Mouse (Mus musculus) forebrain, embryonic 13.5 days (tissue): ENCODE data around the gene Srpr. TPM values are rescaled to one million over a fixed set of nuclear protein-coding genes. Genes with fewer than 3 reads are reported as not detected.
A peak's percentile ranks its signal among the peaks of the same experiment; 100 is the strongest.

Source experiments
- ATAC-seq: fragments of 200-750 bp; cut with Nextera tagmentation; 2 replicates; pipeline ENCODE4 v1.8.0; 2017
- H3K27ac ChIP-seq: fragments of 300-500 bp; sonication (generic); 2 replicates; pipeline ENCODE4 v1.5.1; 2015; ENCODE audit warnings: inconsistent platforms, mild to moderate bottlenecking, moderate library complexity
- H3K27me3 ChIP-seq: fragments of 300-500 bp; sonication (generic); 2 replicates; pipeline ENCODE4 v1.6.1; 2015; ENCODE audit warnings: mild to moderate bottlenecking, inconsistent platforms
- H3K36me3 ChIP-seq: fragments of 300-500 bp; sonication (generic); 2 replicates; pipeline ENCODE4 v1.6.1; 2015; ENCODE audit warnings: mild to moderate bottlenecking, inconsistent platforms; ENCODE audit not compliant: poor library complexity, severe bottlenecking
- H3K4me1 ChIP-seq: fragments of 300-500 bp; sonication (generic); 2 replicates; pipeline ENCODE4 v1.6.1; 2015; ENCODE audit warnings: inconsistent platforms
- H3K4me2 ChIP-seq: fragments of 300-500 bp; sonication (generic); 2 replicates; pipeline ENCODE4 v1.6.1; 2015; ENCODE audit warnings: inconsistent platforms, mild to moderate bottlenecking, moderate library complexity
- H3K4me3 ChIP-seq: fragments of 300-500 bp; sonication (generic); 2 replicates; pipeline ENCODE4 v1.5.1; 2015; ENCODE audit warnings: mild to moderate bottlenecking, inconsistent platforms
- H3K9ac ChIP-seq: fragments of 300-500 bp; sonication (generic); 2 replicates; pipeline ENCODE4 v1.6.1; 2015; ENCODE audit warnings: mild to moderate bottlenecking, inconsistent platforms
- H3K9me3 ChIP-seq: fragments of 300-500 bp; sonication (generic); replicated peaks from 2 replicates; pipeline ENCODE4 v1.6.1; 2016; ENCODE audit warnings: inconsistent platforms
- WGBS: fragments of 180-500 bp; shearing (Covaris S2); methylation state at CpG from one replicate; pipeline ENCODE4 v1.1.7; 2015; 5-methylcytosine and 5-hydroxymethylcytosine counted together
- polyA plus RNA-seq: library from polyadenylated mRNA; unstranded; fragments of >200 nt; fragmentation: Nextera tagmentation; extraction: Ambion mirVana; gene quantifications from 2 replicates; pipeline ENCODE4 v1.2.1, GENCODE M21; 2015

The Srpr gene
- 57.6 and 66.5 TPM in 2 replicates for polyA plus RNA-seq

DNA sequence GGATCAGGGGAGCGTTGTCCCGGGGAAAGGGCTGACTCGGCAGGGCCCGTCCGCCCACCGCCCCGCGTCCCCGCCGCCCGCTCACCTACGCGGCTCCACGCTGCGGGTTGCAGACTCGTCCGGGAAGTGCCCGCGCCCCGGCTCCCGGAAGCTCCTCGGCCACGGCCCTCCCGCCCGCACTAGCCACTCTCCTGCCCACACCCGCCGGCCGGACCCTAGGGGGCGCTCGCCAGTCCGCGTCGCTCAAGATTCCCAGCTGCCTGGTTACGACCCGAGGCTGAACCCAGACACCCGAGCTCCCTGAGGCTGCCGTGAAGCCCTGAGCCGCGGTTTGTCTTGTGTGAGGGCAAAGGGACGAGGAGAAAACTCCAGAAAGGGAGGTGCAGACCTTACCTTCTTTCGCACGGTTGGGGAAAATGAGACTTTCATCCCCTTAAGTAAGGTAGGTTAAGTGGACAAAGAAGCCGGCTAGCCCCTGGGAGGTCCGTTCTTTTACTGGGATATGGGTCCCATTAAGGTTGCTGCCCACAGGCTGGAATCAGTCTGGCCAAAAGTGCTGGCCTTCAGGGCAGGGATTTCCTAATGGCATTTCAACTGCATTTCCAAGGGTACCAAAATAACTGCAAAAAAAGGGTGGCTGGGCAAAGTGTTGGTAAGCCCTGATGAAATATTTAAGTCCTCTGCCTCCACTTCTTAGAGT is at the start of gene Srpr, which contains the start of gene Tirap:
Gene Srpr, plus strand, starts transcription at position 404 of the 700 bp plus-strand sequence.
Gene Tirap, minus strand, starts transcription at position 520 of the 700 bp plus-strand sequence.
- ATAC-seq: peak; percentile 94
- H3K9ac ChIP-seq: peak within 1 kb of the TSS; percentile 79
- no peak within 1 kb of the TSS for H3K27ac ChIP-seq
- H3K4me3 ChIP-seq: peak within 1 kb of the TSS; percentile 61
- H3K4me1 ChIP-seq: peaks cover 9% of the 10 kb centered on the region
- H3K27me3 ChIP-seq: no peaks in the 10 kb centered on the region
- H3K4me2 ChIP-seq: peak within 1 kb of the TSS; percentile 75
- 1% methylated on average over 36 of the region's 44 CpGs for WGBS
- peaks cover 14% of the 10 kb centered on the region for H3K36me3 ChIP-seq
- no peaks in the 10 kb centered on the region for H3K9me3 ChIP-seq

DNA sequence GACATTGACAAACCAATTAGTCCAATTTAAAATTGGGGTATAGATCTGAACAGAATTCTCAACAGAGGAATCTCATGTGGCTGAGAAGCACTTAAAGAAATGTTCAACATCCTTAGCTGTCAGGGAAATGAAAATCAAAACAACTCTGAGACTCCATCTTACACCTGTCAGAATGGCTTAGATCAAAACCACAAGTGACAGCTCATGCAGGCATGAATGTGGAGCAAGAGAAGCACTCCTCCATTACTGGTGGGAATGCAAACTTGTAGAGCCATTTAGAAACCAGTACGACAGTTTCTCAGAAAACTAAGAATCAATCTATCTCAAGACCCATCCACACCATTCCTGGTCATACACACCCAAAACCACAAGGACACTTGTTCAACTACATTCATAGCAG is 47.1 kb upstream of the Srpr start:
- ATAC-seq: no peak
- no peak overlapping the region for H3K4me2 ChIP-seq
- H3K27ac ChIP-seq: no peak overlapping the region
- H3K27me3 ChIP-seq: no peaks in the 10 kb centered on the region
- H3K9me3 ChIP-seq: no peaks in the 10 kb centered on the region
- WGBS: 95% methylated on average over 1 of the region's 1 CpGs
- H3K9ac ChIP-seq: no peak overlapping the region
- peaks cover 11% of the 10 kb centered on the region; the same call in 1 of the 2 replicates for H3K36me3 ChIP-seq
- no peak overlapping the region for H3K4me3 ChIP-seq
- H3K4me1 ChIP-seq: no peaks in the 10 kb centered on the region

DNA sequence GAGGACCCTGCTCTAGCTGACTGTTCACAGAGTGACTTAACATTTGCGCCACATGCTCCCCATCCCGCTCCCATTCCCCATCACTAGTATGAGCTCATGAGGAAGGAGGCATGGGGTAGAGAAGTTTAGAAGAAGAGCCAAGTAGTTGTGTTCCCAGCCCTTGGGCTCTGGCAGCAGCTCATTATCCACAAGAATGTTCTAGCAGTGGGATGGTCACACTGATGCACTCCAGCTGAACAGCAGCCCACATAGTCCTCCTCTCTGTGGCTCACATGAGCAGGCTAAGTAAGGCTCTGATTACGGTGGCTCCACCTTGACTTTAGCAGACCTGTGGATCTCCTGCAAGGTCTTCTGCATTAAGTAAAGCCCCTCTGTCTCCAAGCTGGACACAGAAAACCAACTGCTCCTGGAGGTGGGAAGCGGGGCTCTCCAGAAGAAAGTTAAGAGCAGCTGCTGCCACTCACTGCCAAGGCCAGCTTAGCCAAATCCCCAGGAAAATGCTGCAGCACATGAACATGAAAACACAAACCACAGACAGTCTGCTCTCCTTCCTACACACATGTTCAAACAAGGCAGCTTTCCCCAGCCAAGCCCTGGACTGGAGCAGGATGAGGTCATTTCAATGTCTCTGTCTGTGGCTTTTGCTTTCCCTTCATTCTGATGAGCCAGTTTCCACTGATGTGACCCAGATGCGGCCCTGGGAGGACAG is 43.8 kb upstream of the Srpr start:
- H3K4me3 ChIP-seq: no peak overlapping the region
- no peak overlapping the region for H3K4me2 ChIP-seq
- no peak for ATAC-seq
- H3K4me1 ChIP-seq: no peaks in the 10 kb centered on the region
- peaks cover 11% of the 10 kb centered on the region; the same call in 1 of the 2 replicates for H3K36me3 ChIP-seq
- H3K27me3 ChIP-seq: no peaks in the 10 kb centered on the region
- H3K9ac ChIP-seq: no peak overlapping the region
- WGBS: 94% methylated on average over 5 of the region's 5 CpGs
- no peaks in the 10 kb centered on the region for H3K9me3 ChIP-seq
- H3K27ac ChIP-seq: no peak overlapping the region

DNA sequence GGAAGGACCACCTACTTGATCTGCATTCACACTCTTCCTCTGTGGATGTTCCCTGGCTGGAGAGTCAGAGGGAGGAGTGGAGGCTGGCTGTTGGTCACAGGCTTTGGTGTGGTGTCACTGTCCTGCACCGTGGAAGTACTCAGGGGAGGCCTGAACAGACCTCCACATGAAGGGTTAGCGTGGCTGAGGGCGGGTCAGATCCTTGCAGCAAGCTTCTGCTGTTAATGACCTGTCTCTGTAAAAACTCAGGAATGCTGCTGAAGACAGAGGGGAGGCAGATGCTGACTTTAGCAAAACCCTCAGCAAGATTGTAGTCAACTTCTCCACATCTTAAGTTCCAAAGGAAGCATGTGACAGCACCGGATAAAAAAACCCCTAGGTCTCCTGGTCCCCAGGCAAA is 43.1 kb upstream of the Srpr start:
- H3K4me2 ChIP-seq: no peak overlapping the region
- no peak overlapping the region for H3K9ac ChIP-seq
- no peak overlapping the region for H3K27ac ChIP-seq
- H3K4me3 ChIP-seq: no peak overlapping the region
- H3K36me3 ChIP-seq: peaks cover 11% of the 10 kb centered on the region; the same call in 1 of the 2 replicates
- H3K27me3 ChIP-seq: no peaks in the 10 kb centered on the region
- H3K9me3 ChIP-seq: no peaks in the 10 kb centered on the region
- 92% methylated on average over 4 of the region's 4 CpGs for WGBS
- H3K4me1 ChIP-seq: no peaks in the 10 kb centered on the region
- ATAC-seq: no peak

DNA sequence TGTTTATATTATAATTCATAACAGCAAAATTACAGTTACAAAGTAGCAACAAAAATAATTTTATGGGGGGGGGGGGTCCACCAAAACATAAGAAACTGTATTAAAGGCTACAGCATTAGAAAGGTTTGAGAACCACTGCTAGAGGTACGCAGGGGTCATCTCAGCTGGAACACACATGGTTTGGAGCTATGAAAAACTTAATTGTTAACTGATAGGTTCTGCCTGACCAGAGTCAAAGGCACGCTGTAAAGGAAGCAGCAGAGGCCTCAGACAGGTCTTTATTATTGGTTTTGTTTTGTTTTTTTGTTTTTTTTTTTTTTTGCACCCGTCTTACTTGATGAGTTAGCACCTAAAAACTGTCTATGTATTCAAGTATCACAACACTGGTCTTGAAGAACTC is 41.5 kb upstream of the Srpr start:
- Histone ChIP-seq H3K4me1 (no peaks in the 10 kb centered on the region), H3K9ac (no peak overlapping the region), H3K36me3 (peaks cover 11% of the 10 kb centered on the region; the same call in 1 of the 2 replicates), H3K9me3 (no peaks in the 10 kb centered on the region), H3K4me2 (no peak overlapping the region), H3K27ac (no peak overlapping the region), H3K27me3 (no peaks in the 10 kb centered on the region), H3K4me3 (no peak overlapping the region)
- ATAC-seq: no peak
- 87% methylated on average over 3 of the region's 3 CpGs for WGBS

DNA sequence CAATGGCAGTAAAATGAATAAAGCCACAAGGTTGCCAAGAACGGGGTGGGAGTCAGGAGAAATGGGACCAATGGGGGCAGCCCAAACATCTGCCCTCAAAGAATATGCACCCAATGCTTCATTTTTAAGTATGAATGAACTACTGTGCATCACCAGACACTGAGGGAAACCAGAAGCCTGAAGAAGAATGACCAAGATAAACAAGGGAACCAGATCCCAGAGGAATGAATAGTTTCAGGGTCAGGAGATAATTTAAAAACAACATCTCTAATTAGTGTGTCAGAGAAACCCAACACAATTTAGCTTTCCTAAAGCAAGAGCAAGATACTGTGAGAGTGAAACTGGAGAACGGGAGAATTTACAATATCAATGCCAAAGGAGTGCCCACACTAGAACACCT is 39.3 kb upstream of the Srpr start:
- Histone ChIP-seq H3K9ac (no peak overlapping the region), H3K36me3 (peaks cover 14% of the 10 kb centered on the region; the same call in 1 of the 2 replicates), H3K4me3 (no peak overlapping the region), H3K4me1 (no peaks in the 10 kb centered on the region), H3K9me3 (no peaks in the 10 kb centered on the region), H3K27me3 (no peaks in the 10 kb centered on the region), H3K4me2 (no peak overlapping the region), H3K27ac (no peak overlapping the region)
- 73% methylated on average over 2 of the region's 2 CpGs for WGBS
- no peak for ATAC-seq

DNA sequence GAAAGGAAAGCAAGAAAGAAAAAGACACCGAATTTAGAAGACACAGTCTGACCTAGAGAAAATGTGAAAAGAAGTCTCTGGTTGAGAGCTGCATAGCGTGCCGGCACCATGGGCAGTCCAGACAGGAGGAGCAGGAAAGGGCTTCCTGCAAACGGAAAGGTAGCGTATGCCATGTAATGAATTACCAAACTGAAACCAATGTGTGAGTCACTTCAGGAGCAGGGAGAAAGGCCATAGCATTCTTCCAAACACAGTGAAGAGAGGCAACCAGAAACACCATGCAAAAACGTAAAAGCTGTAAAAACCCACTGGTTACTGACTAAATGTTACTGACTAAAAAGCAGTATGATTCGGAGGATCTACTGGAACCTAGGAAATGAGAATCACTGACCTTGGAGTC is 38.3 kb upstream of the Srpr start:
- H3K9me3 ChIP-seq: no peaks in the 10 kb centered on the region
- H3K4me3 ChIP-seq: no peak overlapping the region
- H3K4me1 ChIP-seq: peaks cover 5% of the 10 kb centered on the region
- no peak overlapping the region for H3K4me2 ChIP-seq
- no peak for ATAC-seq
- H3K9ac ChIP-seq: no peak overlapping the region
- WGBS: 89% methylated on average over 7 of the region's 7 CpGs
- H3K27ac ChIP-seq: no peak overlapping the region
- no peaks in the 10 kb centered on the region for H3K27me3 ChIP-seq
- H3K36me3 ChIP-seq: peaks cover 5% of the 10 kb centered on the region; the same call in 1 of the 2 replicates

DNA sequence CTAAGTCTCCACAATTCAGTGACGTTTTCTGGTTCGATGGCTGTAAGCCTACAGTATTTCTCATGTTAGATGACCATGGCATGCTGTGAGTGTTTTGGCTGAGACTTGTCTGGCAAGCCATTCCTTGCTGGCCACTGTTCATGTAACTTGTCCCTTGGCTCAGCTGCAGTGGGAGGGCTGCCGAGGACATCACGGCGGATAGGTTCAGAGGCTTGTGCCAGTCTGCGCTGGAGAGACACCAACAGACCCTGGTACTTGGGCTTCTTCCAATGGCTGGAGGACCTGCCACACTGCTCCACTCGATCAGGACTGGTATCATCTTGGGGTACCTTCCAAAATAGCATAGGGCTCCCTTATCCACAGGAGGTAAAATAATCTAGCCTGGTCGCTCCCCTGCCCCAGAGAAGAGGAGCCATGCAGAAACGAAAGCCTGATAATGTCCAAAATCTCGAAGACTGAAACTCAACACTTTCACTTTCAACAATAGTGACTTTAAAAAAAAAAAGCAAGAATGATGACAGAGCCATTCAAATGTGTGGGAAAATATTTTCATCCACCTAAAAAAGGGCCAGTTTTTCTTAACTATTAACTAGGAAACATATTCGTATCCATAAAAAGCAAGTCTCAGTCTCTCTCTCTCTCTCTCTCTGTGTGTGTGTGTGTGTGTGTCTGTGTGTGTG is 36.8 kb upstream of the Srpr start:
- Histone ChIP-seq H3K27ac (no peak overlapping the region), H3K36me3 (0 out of 2 replicates have a peak, but pooled peaks cover 3% of the 10 kb centered on the region), H3K4me2 (no peak overlapping the region), H3K4me1 (peaks cover 19% of the 10 kb centered on the region), H3K9ac (no peak overlapping the region), H3K27me3 (no peaks in the 10 kb centered on the region), H3K4me3 (no peak overlapping the region), H3K9me3 (no peaks in the 10 kb centered on the region)
- ATAC-seq: no peak
- WGBS: 93% methylated on average over 11 of the region's 11 CpGs

DNA sequence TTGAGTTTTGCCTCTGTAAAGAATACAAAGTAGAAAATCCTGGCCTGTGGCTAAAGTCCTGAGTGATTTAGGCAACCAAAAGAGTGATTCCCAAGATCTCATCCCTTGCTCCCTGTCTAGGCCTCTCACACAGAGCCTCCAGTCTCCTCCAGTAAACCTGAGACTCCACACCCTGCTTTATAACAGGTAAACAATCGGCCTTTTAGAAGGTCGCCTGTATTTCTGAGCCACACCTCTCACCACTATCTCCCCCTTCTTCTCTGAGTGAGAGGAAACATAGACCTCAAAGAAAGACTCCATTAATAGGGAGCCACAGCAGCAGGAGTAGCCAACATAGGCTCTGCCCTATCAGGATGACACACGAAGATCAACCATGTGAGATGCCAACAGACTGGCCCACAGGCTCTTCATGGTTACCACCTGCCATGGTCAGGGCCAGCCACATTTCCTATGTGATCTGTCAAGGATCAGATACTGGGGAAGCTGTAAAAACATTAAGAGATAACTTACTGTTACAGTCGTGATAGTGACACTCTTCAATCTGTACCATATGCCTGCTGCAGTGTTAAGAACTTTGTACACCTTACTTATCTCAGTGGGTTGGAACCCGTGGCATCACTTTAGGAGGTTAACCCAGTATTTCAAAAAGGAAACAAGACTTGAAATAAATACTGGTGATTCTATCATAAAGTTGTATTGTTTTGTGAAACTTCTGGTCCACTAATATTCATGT is 35.7 kb upstream of the Srpr start:
- no peak overlapping the region for H3K9ac ChIP-seq
- 89% methylated on average over 5 of the region's 5 CpGs for WGBS
- peaks cover 20% of the 10 kb centered on the region for H3K4me1 ChIP-seq
- no peak overlapping the region for H3K4me2 ChIP-seq
- H3K4me3 ChIP-seq: no peak overlapping the region
- H3K27ac ChIP-seq: no peak overlapping the region
- no peak for ATAC-seq
- peaks cover 8% of the 10 kb centered on the region; the same call in 1 of the 2 replicates for H3K36me3 ChIP-seq
- no peaks in the 10 kb centered on the region for H3K9me3 ChIP-seq
- no peaks in the 10 kb centered on the region for H3K27me3 ChIP-seq

DNA sequence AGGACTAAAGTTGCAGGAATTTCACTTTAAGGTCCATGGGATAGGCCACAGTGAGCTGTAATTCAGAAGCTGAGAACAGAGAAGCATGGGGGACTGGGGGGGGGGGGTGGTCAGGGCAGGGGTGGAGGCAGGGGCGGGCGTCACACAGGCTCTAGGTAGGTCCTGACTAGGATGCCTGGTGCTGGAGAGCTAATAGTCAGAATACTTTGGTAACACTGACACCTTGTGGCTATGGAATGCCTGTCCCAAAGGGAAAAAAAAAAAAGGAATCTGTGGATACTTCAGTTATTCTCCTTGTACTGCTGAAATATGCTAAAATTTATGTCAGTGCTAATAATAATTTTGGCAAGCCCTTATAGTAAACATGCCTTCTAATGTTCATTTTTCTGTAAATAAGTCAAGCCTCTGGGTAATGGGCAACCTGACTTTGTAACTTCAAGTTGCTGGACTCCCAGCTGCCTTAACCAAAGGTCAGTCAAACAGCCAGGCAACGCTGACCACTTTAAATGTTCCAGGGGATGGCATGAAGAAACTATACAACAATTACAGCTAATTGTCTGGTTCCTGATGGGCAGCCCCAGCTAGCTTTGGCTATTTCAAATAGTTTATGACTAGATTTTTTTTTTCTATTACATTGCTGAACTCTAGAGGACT is 33.7 kb upstream of the Srpr start:
- Histone ChIP-seq H3K9me3 (no peaks in the 10 kb centered on the region), H3K4me2 (no peak overlapping the region), H3K27me3 (no peaks in the 10 kb centered on the region), H3K9ac (no peak overlapping the region), H3K4me1 (peaks cover 20% of the 10 kb centered on the region), H3K4me3 (no peak overlapping the region), H3K27ac (peak overlapping the region; percentile 68), H3K36me3 (peaks cover 21% of the 10 kb centered on the region)
- peak; percentile 65 for ATAC-seq
- WGBS: 26% methylated on average over 3 of the region's 3 CpGs
